Mouse (Mus musculus): ENCODE measurements around the gene Ubald2. TPM values are rescaled to one million over a fixed set of nuclear protein-coding genes. Genes with fewer than 3 reads are reported as not detected.
"Not testable (repeated sequence)": the region's sequence is repeated elsewhere in the genome, so short reads cannot be mapped to it uniquely, and the experiment has no call there.

The Ubald2 gene
- polyA plus RNA-seq, 1 experiment from 2014 or later: 77.5 TPM

DNA sequence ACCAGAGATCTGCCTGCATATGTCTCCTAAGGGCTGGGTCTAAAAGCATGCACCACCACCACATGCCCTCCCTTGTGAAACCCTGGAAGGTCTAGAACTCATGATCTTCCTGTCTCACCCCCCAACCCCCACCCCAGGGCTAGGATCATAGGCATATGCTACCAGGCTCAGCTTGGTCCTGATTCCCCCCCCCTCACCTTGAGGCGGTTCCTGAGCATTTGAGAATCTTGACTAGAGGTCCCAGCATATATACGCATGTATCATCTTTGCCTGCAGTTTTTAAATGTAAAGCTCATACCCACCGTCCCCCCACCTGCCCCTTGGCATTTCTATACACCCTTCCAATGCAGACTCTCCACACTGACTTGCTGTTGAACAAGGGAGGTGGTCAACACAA, 37.0 kb upstream of the Ubald2 start:
- no peak overlapping the region for H3K9ac ChIP-seq (replicated peaks; ENCODE audit: low read length)
- DNase-seq (no peak), ATAC-seq (ENCODE audit: low FRiP score, low TSS enrichment) (no peak)
- no peaks in the 10 kb centered on the region for H3K9me3 ChIP-seq (ENCODE audit: control insufficient read depth, low read length)
- WGBS: 95% methylated on average over 3 of the region's 3 CpGs
- H3K27ac ChIP-seq (replicated peaks; ENCODE audit: low read depth, low read length): no peak overlapping the region
- H3K36me3 ChIP-seq (ENCODE audit: control insufficient read depth, insufficient read depth, low read length): peaks cover 8% of the 10 kb centered on the region
- H3K4me1 ChIP-seq (ENCODE audit: control insufficient read depth, insufficient read depth, low read length): no peaks in the 10 kb centered on the region
- H3K4me3 ChIP-seq (replicated peaks; ENCODE audit: low read depth, low read length): no peak overlapping the region
- H3K4me2 ChIP-seq (ENCODE audit: low read length): no peak overlapping the region
- no peaks in the 10 kb centered on the region for H3K27me3 ChIP-seq (ENCODE audit: control insufficient read depth, insufficient read depth, low read length)

DNA sequence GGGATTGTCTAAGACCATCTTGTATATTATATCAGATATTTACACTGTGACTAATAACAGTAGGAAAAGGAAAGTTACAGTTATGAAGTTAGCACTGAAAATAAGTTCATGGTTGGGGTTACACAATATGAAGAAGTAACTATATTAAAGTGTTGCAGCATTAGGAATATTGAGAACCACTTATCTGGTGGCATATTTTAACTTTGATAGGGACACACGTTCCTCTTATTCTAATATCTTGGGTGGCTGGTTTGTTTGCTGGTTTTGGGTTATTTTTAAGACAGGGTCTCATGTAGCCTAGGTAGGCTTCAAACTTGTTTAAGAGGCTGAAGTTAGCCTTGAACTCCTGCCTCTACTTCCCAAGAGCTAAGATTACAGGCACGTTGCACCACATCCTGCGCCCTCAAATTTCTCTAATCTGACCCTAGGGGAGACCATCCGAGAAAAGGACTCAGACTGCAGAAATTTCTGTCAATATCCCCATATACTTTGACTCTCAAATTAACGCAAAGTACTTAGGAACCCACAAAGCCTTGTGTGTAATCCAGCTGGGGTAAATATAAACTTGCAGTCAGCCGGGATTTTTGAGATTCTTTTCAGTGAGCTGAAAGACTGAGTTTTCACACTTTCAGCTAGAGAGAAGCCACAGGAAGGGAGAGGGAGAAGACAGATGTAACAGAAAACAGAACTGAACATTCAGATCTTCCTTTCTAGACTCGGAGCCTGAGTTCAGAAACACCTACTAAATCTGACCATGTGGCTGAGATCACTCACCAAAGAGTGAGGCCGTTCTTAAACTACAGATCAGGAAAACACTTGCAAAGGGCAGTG, 36.2 kb upstream of the Ubald2 start:
- Histone ChIP-seq H3K36me3 (ENCODE audit: control insufficient read depth, insufficient read depth, low read length) (peaks cover 8% of the 10 kb centered on the region), H3K9me3 (ENCODE audit: control insufficient read depth, low read length) (no peaks in the 10 kb centered on the region), H3K4me3 (replicated peaks; ENCODE audit: low read depth, low read length) (no peak overlapping the region), H3K9ac (replicated peaks; ENCODE audit: low read length) (no peak overlapping the region), H3K4me2 (ENCODE audit: low read length) (no peak overlapping the region), H3K27ac (replicated peaks; ENCODE audit: low read depth, low read length) (no peak overlapping the region), H3K27me3 (ENCODE audit: control insufficient read depth, insufficient read depth, low read length) (no peaks in the 10 kb centered on the region), H3K4me1 (ENCODE audit: control insufficient read depth, insufficient read depth, low read length) (no peaks in the 10 kb centered on the region)
- 84% methylated on average over 8 of the region's 8 CpGs for WGBS
- DNase-seq: no peak
- ATAC-seq (ENCODE audit: low FRiP score, low TSS enrichment): no peak

DNA sequence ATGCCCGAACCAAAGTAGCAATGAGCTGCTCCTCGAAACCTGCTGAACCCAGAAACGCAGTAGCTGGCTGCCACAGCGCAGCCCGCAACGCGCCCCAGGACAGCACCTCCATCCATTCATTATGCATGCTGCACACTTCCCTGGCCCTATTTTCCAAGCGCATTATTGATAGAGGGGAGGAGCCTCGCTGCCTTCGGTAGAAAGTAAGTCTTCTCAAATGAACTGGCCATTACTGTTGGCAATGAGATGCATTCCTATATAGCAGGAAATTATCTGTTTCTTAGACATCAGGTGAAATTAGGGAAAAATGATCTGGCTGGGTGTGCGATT, 35.6 kb upstream of the Ubald2 start:
- no peak overlapping the region for H3K4me3 ChIP-seq (replicated peaks; ENCODE audit: low read depth, low read length)
- H3K9ac ChIP-seq (replicated peaks; ENCODE audit: low read length): no peak overlapping the region
- H3K9me3 ChIP-seq (ENCODE audit: control insufficient read depth, low read length): no peaks in the 10 kb centered on the region
- no peak overlapping the region for H3K4me2 ChIP-seq (ENCODE audit: low read length)
- no peaks in the 10 kb centered on the region for H3K27me3 ChIP-seq (ENCODE audit: control insufficient read depth, insufficient read depth, low read length)
- WGBS: 67% methylated on average over 11 of the region's 11 CpGs
- H3K4me1 ChIP-seq (ENCODE audit: control insufficient read depth, insufficient read depth, low read length): no peaks in the 10 kb centered on the region
- H3K27ac ChIP-seq (replicated peaks; ENCODE audit: low read depth, low read length): no peak overlapping the region
- DNase-seq (no peak), ATAC-seq (ENCODE audit: low FRiP score, low TSS enrichment) (no peak)
- H3K36me3 ChIP-seq (ENCODE audit: control insufficient read depth, insufficient read depth, low read length): peaks cover 13% of the 10 kb centered on the region

GRCm38 (mm10) chr11:116400560-116400959, 33.3 kb upstream of the Ubald2 start:
- peaks cover 16% of the 10 kb centered on the region; the same call in 1 of the 2 replicates for H3K36me3 ChIP-seq (ENCODE audit: control insufficient read depth, insufficient read depth, low read length)

GRCm38 (mm10) chr11:116405601-116406000, 28.3 kb upstream of the Ubald2 start:
- no peaks in the 10 kb centered on the region for H3K27me3 ChIP-seq (ENCODE audit: control insufficient read depth, insufficient read depth, low read length)
- H3K4me2 ChIP-seq (ENCODE audit: low read length): no peak overlapping the region
- H3K27ac ChIP-seq (replicated peaks; ENCODE audit: low read depth, low read length): no peak overlapping the region
- 94% methylated on average over 4 of the region's 4 CpGs for WGBS
- no peak for ATAC-seq (ENCODE audit: low FRiP score, low TSS enrichment)
- no peaks in the 10 kb centered on the region for H3K9me3 ChIP-seq (ENCODE audit: control insufficient read depth, low read length)
- H3K4me1 ChIP-seq (ENCODE audit: control insufficient read depth, insufficient read depth, low read length): no peaks in the 10 kb centered on the region
- H3K9ac ChIP-seq (replicated peaks; ENCODE audit: low read length): no peak overlapping the region
- peaks cover 12% of the 10 kb centered on the region; the same call in 1 of the 2 replicates for H3K36me3 ChIP-seq (ENCODE audit: control insufficient read depth, insufficient read depth, low read length)
- DNase-seq: no peak
- H3K4me3 ChIP-seq (replicated peaks; ENCODE audit: low read depth, low read length): no peak overlapping the region

More at GRCm38 (mm10) chr11:116400560-116400959, 33.3 kb upstream of the Ubald2 start:
- H3K27me3 ChIP-seq (ENCODE audit: control insufficient read depth, insufficient read depth, low read length): no peaks in the 10 kb centered on the region
- no peaks in the 10 kb centered on the region for H3K4me1 ChIP-seq (ENCODE audit: control insufficient read depth, insufficient read depth, low read length)
- no peak overlapping the region for H3K27ac ChIP-seq (replicated peaks; ENCODE audit: low read depth, low read length)
- no peak overlapping the region for H3K4me3 ChIP-seq (replicated peaks; ENCODE audit: low read depth, low read length)
- WGBS: 83% methylated on average over 4 of the region's 4 CpGs
- DNase-seq (no peak), ATAC-seq (ENCODE audit: low FRiP score, low TSS enrichment) (no peak)
- no peak overlapping the region for H3K9ac ChIP-seq (replicated peaks; ENCODE audit: low read length)
- H3K9me3 ChIP-seq (ENCODE audit: control insufficient read depth, low read length): no peaks in the 10 kb centered on the region
- no peak overlapping the region for H3K4me2 ChIP-seq (ENCODE audit: low read length)

GRCm38 (mm10) chr11:116406231-116406728, 27.6 kb upstream of the Ubald2 start:
- Histone ChIP-seq H3K27ac (replicated peaks; ENCODE audit: low read depth, low read length) (no peak overlapping the region), H3K4me2 (ENCODE audit: low read length) (no peak overlapping the region), H3K4me1 (ENCODE audit: control insufficient read depth, insufficient read depth, low read length) (no peaks in the 10 kb centered on the region), H3K36me3 (ENCODE audit: control insufficient read depth, insufficient read depth, low read length) (peaks cover 12% of the 10 kb centered on the region; the same call in 1 of the 2 replicates), H3K9me3 (ENCODE audit: control insufficient read depth, low read length) (no peaks in the 10 kb centered on the region), H3K4me3 (replicated peaks; ENCODE audit: low read depth, low read length) (no peak overlapping the region), H3K27me3 (ENCODE audit: control insufficient read depth, insufficient read depth, low read length) (no peaks in the 10 kb centered on the region), H3K9ac (replicated peaks; ENCODE audit: low read length) (no peak overlapping the region)
- WGBS: 95% methylated on average over 16 of the region's 16 CpGs
- DNase-seq: no peak
- ATAC-seq (ENCODE audit: low FRiP score, low TSS enrichment): no peak

DNA sequence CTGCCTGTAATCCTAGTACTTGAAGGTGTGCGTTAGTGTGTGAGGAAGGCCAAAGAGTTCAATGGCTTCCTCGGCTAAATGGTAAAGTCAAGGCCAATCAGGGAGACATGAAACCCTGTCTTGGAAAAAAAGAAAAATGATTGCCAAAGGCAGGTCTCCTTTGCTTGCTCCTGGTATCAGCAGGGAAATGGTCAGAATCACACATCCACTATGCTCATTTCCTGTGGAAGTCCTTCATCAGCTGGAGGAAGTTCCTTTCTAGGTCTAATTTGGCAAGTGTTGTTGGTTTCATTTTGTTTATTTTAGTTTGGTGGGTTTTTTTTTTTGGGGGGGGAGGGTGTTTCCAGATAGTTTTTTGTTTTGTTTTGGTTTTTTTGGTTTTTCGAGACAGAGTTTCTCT, 24.9 kb upstream of the Ubald2 start:
- peaks cover 2% of the 10 kb centered on the region; the same call in 1 of the 2 replicates for H3K36me3 ChIP-seq (ENCODE audit: control insufficient read depth, insufficient read depth, low read length)
- H3K4me1 ChIP-seq (ENCODE audit: control insufficient read depth, insufficient read depth, low read length): peaks cover 8% of the 10 kb centered on the region; the same call in 1 of the 2 replicates
- no peak for ATAC-seq (ENCODE audit: low FRiP score, low TSS enrichment)
- no peak overlapping the region for H3K4me2 ChIP-seq (ENCODE audit: low read length)
- H3K27me3 ChIP-seq (ENCODE audit: control insufficient read depth, insufficient read depth, low read length): no peaks in the 10 kb centered on the region
- no peaks in the 10 kb centered on the region for H3K9me3 ChIP-seq (ENCODE audit: control insufficient read depth, low read length)
- no peak overlapping the region for H3K9ac ChIP-seq (replicated peaks; ENCODE audit: low read length)
- no peak overlapping the region for H3K27ac ChIP-seq (replicated peaks; ENCODE audit: low read depth, low read length)
- WGBS: 95% methylated on average over 3 of the region's 3 CpGs
- H3K4me3 ChIP-seq (replicated peaks; ENCODE audit: low read depth, low read length): no peak overlapping the region
- DNase-seq: no peak

DNA sequence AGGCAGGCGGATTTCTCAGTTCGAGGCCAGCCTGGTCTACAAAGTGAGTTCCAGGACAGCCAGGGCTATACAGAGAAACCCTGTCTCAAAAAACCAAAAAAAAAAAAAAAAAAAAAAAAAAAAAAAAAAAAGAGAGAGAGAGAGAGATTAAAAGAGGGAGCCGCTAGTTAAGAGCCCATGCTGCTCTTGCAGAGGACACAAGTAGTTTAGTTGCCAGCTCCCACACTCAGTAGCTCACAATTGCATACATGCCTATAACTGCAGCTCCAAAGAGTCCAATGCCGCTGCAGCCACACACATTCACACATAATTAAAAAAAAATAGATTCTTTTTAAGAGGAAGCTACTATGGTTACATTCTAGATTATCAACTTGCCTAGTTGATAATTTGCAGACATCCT, 23.5 kb upstream of the Ubald2 start:
- H3K4me3 ChIP-seq (replicated peaks; ENCODE audit: low read depth, low read length); H3K4me1 ChIP-seq (ENCODE audit: control insufficient read depth, insufficient read depth, low read length); H3K9me3 ChIP-seq (ENCODE audit: control insufficient read depth, low read length); H3K27ac ChIP-seq (replicated peaks; ENCODE audit: low read depth, low read length); ATAC-seq (ENCODE audit: low FRiP score, low TSS enrichment); H3K27me3 ChIP-seq (ENCODE audit: control insufficient read depth, insufficient read depth, low read length); DNase-seq; H3K36me3 ChIP-seq (ENCODE audit: control insufficient read depth, insufficient read depth, low read length); H3K9ac ChIP-seq (replicated peaks; ENCODE audit: low read length): not testable (repeated sequence)
- WGBS: 87% methylated on average over 4 of the region's 4 CpGs
- H3K4me2 ChIP-seq (ENCODE audit: low read length): peak overlapping the region; percentile 95; the same call in 1 of the 2 replicates

- Histone ChIP-seq H3K36me3 (ENCODE audit: control insufficient read depth, insufficient read depth, low read length) (no peaks in the 10 kb centered on the region), H3K27me3 (ENCODE audit: control insufficient read depth, insufficient read depth, low read length) (no peaks in the 10 kb centered on the region), H3K4me1 (ENCODE audit: control insufficient read depth, insufficient read depth, low read length) (peaks cover 8% of the 10 kb centered on the region; the same call in 1 of the 2 replicates), H3K9ac (replicated peaks; ENCODE audit: low read length) (peak overlapping the region; percentile 89; the same call in 1 of the 2 replicates), H3K4me2 (ENCODE audit: low read length) (peak overlapping the region; percentile 95), H3K4me3 (replicated peaks; ENCODE audit: low read depth, low read length) (peak overlapping the region; percentile 80), H3K9me3 (ENCODE audit: control insufficient read depth, low read length) (no peaks in the 10 kb centered on the region), H3K27ac (replicated peaks; ENCODE audit: low read depth, low read length) (0 out of 2 replicates have a peak overlapping the region, but pooled peaks have one; percentile 8)
- peak; percentile 51 for DNase-seq
- ATAC-seq (ENCODE audit: low FRiP score, low TSS enrichment): no peak
- 5% methylated on average over 6 of the region's 6 CpGs for WGBS
Measured at GRCm38 (mm10) chr11:116411582-116411981, 22.3 kb upstream of the Ubald2 start.
